Mouse (Mus musculus): Measurements from ENCODE around the gene Ppfibp1. TPM values are rescaled to one million over a fixed set of nuclear protein-coding genes. Genes with fewer than 3 reads are reported as not detected.

Gene Ppfibp1
- total RNA-seq, 2 experiments from 2014 or later = 35.3 to 40.6 TPM

DNA sequence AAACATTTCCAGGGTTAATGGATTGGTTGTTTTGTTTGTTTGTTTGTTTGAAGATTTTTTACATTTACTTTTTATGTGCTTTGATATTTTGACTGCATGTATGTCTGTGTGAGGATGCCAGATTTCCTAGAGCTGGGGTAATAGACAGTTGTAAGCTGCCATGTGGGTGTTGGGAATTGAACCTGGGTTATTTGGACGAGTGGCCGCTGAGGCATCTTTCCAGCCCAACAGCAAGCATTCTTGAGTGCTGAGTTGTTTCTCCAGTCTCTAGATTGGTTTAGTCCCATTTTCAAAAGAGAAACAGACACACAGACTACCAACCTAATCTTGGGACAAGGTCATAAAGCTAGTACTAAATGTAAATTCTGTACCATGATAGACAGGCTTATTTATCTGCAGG is 22.5 kb downstream of the Ppfibp1 start:
- DNase-seq (ENCODE audit: low spot score in 2 of 2) = no peak
- no peak for TF ChIP-seq CTCF (conservative IDR thresholded peaks at IDR 0.05)
- Histone ChIP-seq H3K27ac (no peak overlapping the region), H3K4me3 (no peak overlapping the region)

DNA sequence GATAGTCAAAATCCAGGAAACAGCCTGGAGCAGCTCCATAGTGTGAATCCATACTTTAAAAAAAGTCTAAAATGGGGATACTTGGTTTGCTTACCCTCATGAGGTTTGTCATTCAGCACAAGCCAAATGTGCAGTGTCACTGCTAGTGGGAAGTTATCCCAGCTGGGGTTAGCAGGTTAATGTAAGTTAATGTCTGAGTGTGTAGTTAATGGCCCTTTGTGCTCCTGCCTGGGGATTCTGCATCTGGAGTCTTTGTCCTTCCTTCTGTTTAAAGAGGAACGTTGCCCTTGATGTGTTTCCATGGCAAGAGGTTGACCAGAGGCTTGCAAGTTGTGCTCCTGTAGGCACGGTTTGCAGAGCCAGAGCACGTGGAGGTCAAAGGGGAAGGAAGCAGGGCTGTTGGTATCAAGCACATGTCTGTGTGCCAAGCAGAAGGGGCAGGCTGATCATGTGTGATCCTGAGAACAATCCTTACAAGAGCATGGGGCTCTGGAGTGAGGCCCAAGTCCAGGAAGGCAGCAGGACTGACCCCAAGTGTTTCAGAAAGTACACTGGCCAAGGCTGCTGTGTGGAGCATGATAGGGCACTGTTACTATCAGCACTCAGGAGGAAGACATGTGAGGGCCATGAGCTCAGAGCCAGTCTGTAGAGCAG is 24.7 kb downstream of the Ppfibp1 start:
- Histone ChIP-seq H3K27ac (no peak overlapping the region; the same call in 1 of the 2 replicates), H3K4me3 (no peak overlapping the region)
- TF ChIP-seq CTCF (conservative IDR thresholded peaks at IDR 0.05) = no peak
- DNase-seq (ENCODE audit: low spot score in 2 of 2) = no peak

DNA sequence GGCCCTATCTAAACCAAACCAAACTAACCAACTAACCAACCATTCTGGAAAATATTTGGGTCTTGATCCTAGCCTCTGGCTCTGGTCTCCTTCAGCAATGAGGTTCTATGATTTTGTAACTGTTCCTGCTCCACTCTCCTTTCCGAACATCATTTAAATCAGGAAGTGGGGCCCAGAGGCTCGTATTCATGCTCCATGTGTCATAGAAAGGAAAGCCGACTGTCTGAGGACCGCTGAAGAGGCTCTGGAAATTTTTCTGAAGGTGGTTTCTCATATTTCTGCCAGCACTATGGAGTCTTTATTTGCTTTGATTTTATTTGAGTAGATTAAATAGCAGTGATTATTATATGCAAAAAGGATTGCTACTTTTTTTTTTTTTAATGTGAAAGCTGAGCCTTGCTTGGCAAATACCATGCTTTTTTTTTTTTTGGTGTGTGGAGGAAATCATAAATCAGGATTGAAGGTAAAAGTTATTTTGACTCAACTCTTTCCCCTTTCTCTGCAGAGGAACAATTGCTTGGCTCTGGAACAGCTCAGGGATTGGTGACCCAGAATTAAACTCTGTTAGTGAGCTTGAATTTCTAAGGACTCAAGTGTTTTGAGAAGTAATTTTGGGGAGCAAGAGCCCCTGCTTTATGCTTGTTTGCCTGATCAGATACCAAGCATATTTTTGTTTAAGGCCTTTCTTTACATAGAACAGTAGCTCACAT is 25.4 kb downstream of the Ppfibp1 start:
- Histone ChIP-seq H3K27ac (no peak overlapping the region; the same call in 1 of the 2 replicates), H3K4me3 (no peak overlapping the region)
- DNase-seq (ENCODE audit: low spot score in 2 of 2) = no peak
- no peak for TF ChIP-seq CTCF (conservative IDR thresholded peaks at IDR 0.05)

- Histone ChIP-seq H3K4me3 (no peak overlapping the region), H3K27ac (no peak overlapping the region)
- peak in 1 of 2 experiments; percentile 12 for DNase-seq (ENCODE audit: low spot score in 2 of 2)
- no peak for TF ChIP-seq CTCF (conservative IDR thresholded peaks at IDR 0.05)
Measured at GRCm38 (mm10) chr6:146915808-146916207, 27.5 kb downstream of the Ppfibp1 start.

- DNase-seq (ENCODE audit: low spot score in 2 of 2) = no peak
- Histone ChIP-seq H3K27ac (no peak overlapping the region), H3K4me3 (no peak overlapping the region)
- no peak for TF ChIP-seq CTCF (conservative IDR thresholded peaks at IDR 0.05)
Measured at GRCm38 (mm10) chr6:146917396-146917795, 29.1 kb downstream of the Ppfibp1 start.

DNA sequence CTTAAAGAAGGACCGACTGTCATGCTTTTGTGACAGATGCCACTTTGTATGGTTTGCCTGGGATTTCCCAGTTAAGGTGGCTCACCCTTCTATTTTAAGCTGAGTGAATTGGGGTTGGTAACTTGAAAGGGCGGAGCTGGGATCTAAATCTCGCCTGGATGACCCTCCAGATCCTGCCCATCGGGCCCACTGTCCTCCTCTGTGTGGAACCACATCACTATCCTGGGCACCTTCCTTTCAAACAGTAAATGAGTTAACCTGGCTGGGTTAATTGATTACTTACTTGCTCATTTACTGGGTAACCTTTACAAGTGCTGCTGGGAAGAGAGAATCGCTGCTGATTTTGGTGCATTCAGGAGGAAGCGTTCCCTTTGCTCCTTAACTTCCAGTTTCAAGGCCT is 30.1 kb downstream of the Ppfibp1 start:
- TF ChIP-seq CTCF (conservative IDR thresholded peaks at IDR 0.05) = no peak
- Histone ChIP-seq H3K27ac (no peak overlapping the region), H3K4me3 (no peak overlapping the region)
- DNase-seq (ENCODE audit: low spot score in 2 of 2) = no peak

GRCm38 (mm10) chr6:146926415-146926980 is 38.2 kb downstream of the Ppfibp1 start:
- no peak for TF ChIP-seq CTCF (conservative IDR thresholded peaks at IDR 0.05)
- DNase-seq (ENCODE audit: low spot score in 2 of 2) = no peak
- Histone ChIP-seq H3K27ac (no peak overlapping the region), H3K4me3 (no peak overlapping the region)

GRCm38 (mm10) chr6:146928108-146928507 is 39.8 kb downstream of the Ppfibp1 start:
- no peak for DNase-seq (ENCODE audit: low spot score in 2 of 2)
- Histone ChIP-seq H3K4me3 (no peak overlapping the region), H3K27ac (peak overlapping the region; percentile 23; the same call in 1 of the 2 replicates)
- TF ChIP-seq CTCF (conservative IDR thresholded peaks at IDR 0.05) = no peak

- no peak overlapping the region for H3K27ac ChIP-seq
- no peak overlapping the region for H3K4me3 ChIP-seq
- DNase-seq (ENCODE audit: low spot score in 2 of 2) = no peak
- no peak for TF ChIP-seq CTCF (conservative IDR thresholded peaks at IDR 0.05)
Measured at GRCm38 (mm10) chr6:146929031-146929430, 40.7 kb downstream of the Ppfibp1 start.

GRCm38 (mm10) chr6:146933123-146933522 is 44.8 kb downstream of the Ppfibp1 start:
- 0 out of 2 replicates have a peak overlapping the region, but pooled peaks have one; percentile 20 for H3K27ac ChIP-seq
- no peak for TF ChIP-seq CTCF (conservative IDR thresholded peaks at IDR 0.05)
- DNase-seq (ENCODE audit: low spot score in 2 of 2) = no peak

DNA sequence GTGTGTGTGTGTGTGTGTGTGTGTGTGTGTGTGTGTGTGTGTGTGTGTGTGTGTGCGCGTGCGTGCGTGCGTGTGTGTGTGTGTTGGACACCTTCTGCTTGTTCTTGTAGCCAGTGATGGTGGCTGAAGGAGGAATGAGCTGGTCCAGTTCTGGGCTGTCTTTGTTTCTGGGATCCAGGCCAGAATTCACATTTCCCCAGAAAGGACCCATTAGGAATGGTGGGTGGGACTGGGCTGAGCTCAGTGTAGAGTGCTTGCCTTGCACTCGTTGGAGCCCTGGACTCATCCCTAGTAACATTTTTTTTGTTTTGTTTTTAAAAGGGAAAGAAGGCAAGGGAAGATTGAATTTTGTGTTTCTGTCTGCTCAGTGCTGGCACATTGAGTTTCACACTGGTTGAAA is 47.7 kb downstream of the Ppfibp1 start:
- DNase-seq (ENCODE audit: low spot score in 2 of 2) = peak in 1 of 2 experiments; percentile 41
- Histone ChIP-seq H3K4me3 (no peak overlapping the region), H3K27ac (no peak overlapping the region)
- no peak for TF ChIP-seq CTCF (conservative IDR thresholded peaks at IDR 0.05)

More at GRCm38 (mm10) chr6:146933123-146933522, 44.8 kb downstream of the Ppfibp1 start:
- no peak overlapping the region for H3K4me3 ChIP-seq

- TF ChIP-seq CTCF (conservative IDR thresholded peaks at IDR 0.05) = no peak
Measured at GRCm38 (mm10) chr6:146939026-146939425, 50.7 kb downstream of the Ppfibp1 start.

GRCm38 (mm10) chr6:146941505-146942275 is 53.4 kb downstream of the Ppfibp1 start:
- H3K4me3 ChIP-seq = no peak overlapping the region
- DNase-seq (ENCODE audit: low spot score in 2 of 2) = no peak
- no peak overlapping the region for H3K27ac ChIP-seq
- TF ChIP-seq CTCF (conservative IDR thresholded peaks at IDR 0.05) = no peak

More at GRCm38 (mm10) chr6:146939026-146939425, 50.7 kb downstream of the Ppfibp1 start:
- Histone ChIP-seq H3K4me3 (no peak overlapping the region), H3K27ac (no peak overlapping the region)
- DNase-seq (ENCODE audit: low spot score in 2 of 2) = no peak

Data from layer of hippocampus, adult 2 months (tissue).